Mouse (Mus musculus): Measurements from ENCODE around the gene Rusc2. TPM values are rescaled to one million over a fixed set of nuclear protein-coding genes. Genes with fewer than 3 reads are reported as not detected.

The Rusc2 gene
- polyA plus RNA-seq, 1 experiment from 2014 or later, result 2.1 TPM

DNA sequence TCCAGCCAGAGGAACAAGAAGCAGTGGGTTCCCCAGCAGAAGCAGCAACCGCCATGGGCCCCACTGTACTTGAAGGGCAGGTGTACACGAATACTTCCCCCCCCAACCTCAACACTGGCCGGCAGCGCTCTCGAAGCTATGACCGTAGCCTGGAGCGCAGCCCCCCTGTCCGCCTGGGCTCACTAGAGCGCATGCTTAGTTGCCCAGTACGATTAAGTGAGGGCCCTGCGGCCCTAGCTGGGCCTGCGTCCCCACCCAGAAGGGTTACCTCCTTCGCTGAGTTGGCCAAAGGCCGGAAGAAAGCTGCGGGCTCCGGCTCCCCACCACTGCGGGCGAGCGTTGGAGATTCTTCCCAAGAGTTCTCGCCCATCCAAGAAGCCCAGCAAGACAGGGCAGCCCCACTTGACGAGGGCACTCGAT, 34.3 kb downstream of the Rusc2 start:
- H3K27ac ChIP-seq (ENCODE audit: low read depth), result no peak overlapping the region
- H3K4me1 ChIP-seq (ENCODE audit: insufficient read depth), result peaks cover 3% of the 10 kb centered on the region; the same call in 1 of the 2 replicates
- ATAC-seq (no peak), DNase-seq (no peak)
- TF ChIP-seq CTCF (IDR thresholded peaks at IDR 0.05; ENCODE audit: low read depth) (no peak), EP300 (IDR thresholded peaks at IDR 0.05; ENCODE audit: low read depth) (no peak)
- no peaks in the 10 kb centered on the region for H3K27me3 ChIP-seq (ENCODE audit: insufficient read depth, low read length)
- H3K9ac ChIP-seq (replicated peaks), result no peak overlapping the region
- no peak overlapping the region for H3K4me3 ChIP-seq (ENCODE audit: low read depth, low read length)
- H3K9me3 ChIP-seq (ENCODE audit: low read length), result no peaks in the 10 kb centered on the region
- peaks cover 3% of the 10 kb centered on the region for H3K36me3 ChIP-seq (replicated peaks; ENCODE audit: insufficient read depth, low read length)
- WGBS (ENCODE audit: insufficient replicate concordance), result 93% methylated on average over 20 of the region's 22 CpGs
- H3K4me2 ChIP-seq (ENCODE audit: low read depth, low read length), result no peak overlapping the region

DNA sequence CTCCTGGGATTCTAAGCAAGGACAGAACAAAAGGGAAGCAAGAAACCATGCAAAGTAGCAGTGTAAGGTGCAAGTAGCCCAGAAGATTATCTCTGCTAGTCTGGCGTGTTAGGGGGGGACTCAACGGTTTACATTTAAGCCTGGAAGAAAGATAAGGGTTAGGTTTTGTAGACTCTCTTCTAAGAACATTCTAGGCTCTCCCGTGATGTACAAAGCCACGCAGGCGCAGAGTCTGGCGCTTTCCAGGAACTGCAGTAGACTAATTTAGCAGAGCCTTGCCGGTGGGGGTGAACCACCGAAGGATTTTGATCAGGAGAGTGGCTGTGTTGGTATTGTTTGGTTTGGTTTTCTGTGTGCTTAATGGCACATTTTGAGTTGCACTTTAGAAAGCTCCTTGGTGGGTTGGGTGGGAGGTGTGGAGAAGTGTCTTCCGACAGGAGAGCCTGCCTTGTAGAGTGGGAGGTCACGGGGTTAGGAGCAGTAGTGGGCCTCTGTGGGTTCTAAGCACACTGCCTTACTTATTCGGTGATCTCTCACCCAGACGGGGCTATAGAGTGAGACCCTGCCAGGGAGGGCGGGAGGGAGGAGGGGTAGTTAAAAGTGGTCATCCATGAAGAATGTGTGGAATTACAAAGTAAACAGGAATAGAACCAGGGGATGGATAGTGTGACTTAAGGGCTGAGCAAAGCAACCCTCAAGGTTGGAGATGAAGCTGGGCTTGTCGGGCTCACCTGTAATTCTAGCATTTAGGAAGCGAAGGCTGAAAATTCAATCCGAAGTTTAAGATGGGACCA, 35.7 kb downstream of the Rusc2 start:
- H3K4me3 ChIP-seq (ENCODE audit: low read depth, low read length), result no peak overlapping the region
- H3K4me2 ChIP-seq (ENCODE audit: low read depth, low read length), result no peak overlapping the region
- H3K9ac ChIP-seq (replicated peaks), result no peak overlapping the region
- TF ChIP-seq CTCF (IDR thresholded peaks at IDR 0.05; ENCODE audit: low read depth), result no peak
- TF ChIP-seq EP300 (IDR thresholded peaks at IDR 0.05; ENCODE audit: low read depth), result peak; percentile 81
- WGBS (ENCODE audit: insufficient replicate concordance), result 59% methylated on average over 16 of the region's 16 CpGs
- no peak overlapping the region for H3K27ac ChIP-seq (ENCODE audit: low read depth)
- H3K27me3 ChIP-seq (ENCODE audit: insufficient read depth, low read length), result no peaks in the 10 kb centered on the region
- no peaks in the 10 kb centered on the region for H3K9me3 ChIP-seq (ENCODE audit: low read length)
- H3K36me3 ChIP-seq (replicated peaks; ENCODE audit: insufficient read depth, low read length), result peaks cover 11% of the 10 kb centered on the region
- ATAC-seq, result peak; percentile 62
- peaks cover 3% of the 10 kb centered on the region; the same call in 1 of the 2 replicates for H3K4me1 ChIP-seq (ENCODE audit: insufficient read depth)
- DNase-seq, result no peak

DNA sequence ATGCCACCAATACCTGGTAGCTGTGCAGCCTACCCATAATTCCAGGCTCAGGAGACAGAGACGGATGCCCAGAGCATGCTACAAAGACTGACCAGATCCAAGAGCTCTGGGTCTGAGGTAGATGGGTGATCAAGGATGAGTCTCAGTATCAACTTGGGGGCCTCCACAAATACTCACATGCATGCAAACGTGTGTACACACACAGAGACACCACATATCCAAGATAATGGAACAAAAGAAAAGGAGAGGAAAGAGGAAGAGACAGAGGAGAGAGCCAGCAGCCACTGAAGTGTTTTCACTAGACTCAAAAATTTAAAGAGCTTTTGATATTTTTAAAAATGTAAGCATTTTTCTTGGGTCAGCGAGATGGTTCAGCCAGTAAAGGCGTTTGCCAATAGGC, 36.7 kb downstream of the Rusc2 start:
- Histone ChIP-seq H3K36me3 (replicated peaks; ENCODE audit: insufficient read depth, low read length) (peaks cover 14% of the 10 kb centered on the region), H3K27ac (ENCODE audit: low read depth) (no peak overlapping the region), H3K4me1 (ENCODE audit: insufficient read depth) (peaks cover 9% of the 10 kb centered on the region), H3K9ac (replicated peaks) (no peak overlapping the region), H3K4me2 (ENCODE audit: low read depth, low read length) (no peak overlapping the region), H3K27me3 (ENCODE audit: insufficient read depth, low read length) (no peaks in the 10 kb centered on the region), H3K4me3 (ENCODE audit: low read depth, low read length) (no peak overlapping the region), H3K9me3 (ENCODE audit: low read length) (no peaks in the 10 kb centered on the region)
- DNase-seq, result no peak
- whole genome bisulfite sequencing (ENCODE audit: insufficient replicate concordance), result 64% methylated on average over 4 of the region's 4 CpGs
- ATAC-seq, result no peak
- TF ChIP-seq CTCF (IDR thresholded peaks at IDR 0.05; ENCODE audit: low read depth) (no peak), EP300 (IDR thresholded peaks at IDR 0.05; ENCODE audit: low read depth) (no peak)

- Histone ChIP-seq H3K9me3 (ENCODE audit: low read length) (no peaks in the 10 kb centered on the region), H3K4me3 (ENCODE audit: low read depth, low read length) (no peak overlapping the region), H3K9ac (replicated peaks) (no peak overlapping the region), H3K27me3 (ENCODE audit: insufficient read depth, low read length) (no peaks in the 10 kb centered on the region), H3K36me3 (replicated peaks; ENCODE audit: insufficient read depth, low read length) (peaks cover 19% of the 10 kb centered on the region), H3K4me2 (ENCODE audit: low read depth, low read length) (no peak overlapping the region), H3K4me1 (ENCODE audit: insufficient read depth) (peaks cover 12% of the 10 kb centered on the region), H3K27ac (ENCODE audit: low read depth) (peak overlapping the region; percentile 39; the same call in 1 of the 2 replicates)
- no peak for TF ChIP-seq EP300 (IDR thresholded peaks at IDR 0.05; ENCODE audit: low read depth)
- TF ChIP-seq CTCF (IDR thresholded peaks at IDR 0.05; ENCODE audit: low read depth), result no peak
- 57% methylated on average over 15 of the region's 15 CpGs for WGBS (ENCODE audit: insufficient replicate concordance)
- no peak for ATAC-seq
- no peak for DNase-seq
Measured at GRCm38 (mm10) chr4:43418973-43419656, 37.3 kb downstream of the Rusc2 start.

GRCm38 (mm10) chr4:43419801-43420281, 38.1 kb downstream of the Rusc2 start:
- H3K27me3 ChIP-seq (ENCODE audit: insufficient read depth, low read length), result peaks cover 3% of the 10 kb centered on the region; the same call in 1 of the 2 replicates
- H3K4me2 ChIP-seq (ENCODE audit: low read depth, low read length), result no peak overlapping the region
- ATAC-seq, result peak; percentile 36
- no peak for DNase-seq
- peaks cover 12% of the 10 kb centered on the region for H3K4me1 ChIP-seq (ENCODE audit: insufficient read depth)
- H3K27ac ChIP-seq (ENCODE audit: low read depth), result peak overlapping the region; percentile 39
- 51% methylated on average over 9 of the region's 9 CpGs for WGBS (ENCODE audit: insufficient replicate concordance)
- H3K9me3 ChIP-seq (ENCODE audit: low read length), result no peaks in the 10 kb centered on the region
- TF ChIP-seq CTCF (IDR thresholded peaks at IDR 0.05; ENCODE audit: low read depth) (no peak), EP300 (IDR thresholded peaks at IDR 0.05; ENCODE audit: low read depth) (no peak)
- no peak overlapping the region for H3K4me3 ChIP-seq (ENCODE audit: low read depth, low read length)
- peaks cover 25% of the 10 kb centered on the region for H3K36me3 ChIP-seq (replicated peaks; ENCODE audit: insufficient read depth, low read length)
- H3K9ac ChIP-seq (replicated peaks), result no peak overlapping the region

- Histone ChIP-seq H3K36me3 (replicated peaks; ENCODE audit: insufficient read depth, low read length) (peaks cover 28% of the 10 kb centered on the region), H3K9ac (replicated peaks) (no peak overlapping the region), H3K4me2 (ENCODE audit: low read depth, low read length) (no peak overlapping the region), H3K4me1 (ENCODE audit: insufficient read depth) (peaks cover 12% of the 10 kb centered on the region), H3K27me3 (ENCODE audit: insufficient read depth, low read length) (peaks cover 7% of the 10 kb centered on the region; the same call in 1 of the 2 replicates), H3K4me3 (ENCODE audit: low read depth, low read length) (no peak overlapping the region), H3K9me3 (ENCODE audit: low read length) (no peaks in the 10 kb centered on the region), H3K27ac (ENCODE audit: low read depth) (peak overlapping the region; percentile 16; the same call in 1 of the 2 replicates)
- 4% methylated on average over 6 of the region's 6 CpGs for WGBS (ENCODE audit: insufficient replicate concordance)
- peak; percentile 78 for DNase-seq
- TF ChIP-seq CTCF (IDR thresholded peaks at IDR 0.05; ENCODE audit: low read depth) (peak; percentile 95), EP300 (IDR thresholded peaks at IDR 0.05; ENCODE audit: low read depth) (no peak)
- ATAC-seq, result peak; percentile 22; the same call in 1 of the 2 replicates
Measured at GRCm38 (mm10) chr4:43420305-43420704, 38.5 kb downstream of the Rusc2 start.

All from liver, postnatal 0 days (tissue).